Mouse (Mus musculus) lung, adult 2 months (tissue): ENCODE data around the gene Grhl3. TPM values are rescaled to one million over a fixed set of nuclear protein-coding genes. Genes with fewer than 3 reads are reported as not detected.

Experiments used
- DNase-seq: peaks from one replicate; pipeline ENCODE4 v3.0.0; 2022
- H3K4me1 ChIP-seq: fragments of 200-500 bp; 2 replicates; pipeline ENCODE4 v1.6.1; 2011; ENCODE audit warnings: low read length; ENCODE audit not compliant: control insufficient read depth, insufficient read depth
- H3K4me3 ChIP-seq: fragments of 200-500 bp; replicated peaks from 2 replicates; pipeline ENCODE3; 2011; ENCODE audit warnings: low read depth, mild to moderate bottlenecking, control low read depth, low read length; ENCODE audit errors: extremely low read depth
- CTCF ChIP-seq: fragments of 200-500 bp; IDR thresholded peaks from 2 replicates; pipeline ENCODE4 v1.5.1; 2011; ENCODE audit warnings: mild to moderate bottlenecking, low read length, control low read depth; ENCODE audit not compliant: insufficient read depth
- POLR2A ChIP-seq: fragments of 200-500 bp; IDR thresholded peaks from 2 replicates; pipeline ENCODE4 v1.6.1; 2011; ENCODE audit warnings: low read depth, mild to moderate bottlenecking, control low read depth, low read length, borderline replicate concordance; ENCODE audit errors: extremely low read depth
- WGBS: fragments of 180-500 bp; shearing (Covaris S2); methylation state at CpG from one replicate; pipeline ENCODE4 v1.1.7; 2018; 5-methylcytosine and 5-hydroxymethylcytosine counted together
- polyA plus RNA-seq: library from polyadenylated mRNA; depleted of rRNA; stranded (reverse); fragments of >200 nt; gene quantifications from 2 replicates; pipeline ENCODE4 v1.2.3, GENCODE M21; 2012

The Grhl3 gene
- polyA plus RNA-seq, 1 experiment = 6.3 TPM

DNA sequence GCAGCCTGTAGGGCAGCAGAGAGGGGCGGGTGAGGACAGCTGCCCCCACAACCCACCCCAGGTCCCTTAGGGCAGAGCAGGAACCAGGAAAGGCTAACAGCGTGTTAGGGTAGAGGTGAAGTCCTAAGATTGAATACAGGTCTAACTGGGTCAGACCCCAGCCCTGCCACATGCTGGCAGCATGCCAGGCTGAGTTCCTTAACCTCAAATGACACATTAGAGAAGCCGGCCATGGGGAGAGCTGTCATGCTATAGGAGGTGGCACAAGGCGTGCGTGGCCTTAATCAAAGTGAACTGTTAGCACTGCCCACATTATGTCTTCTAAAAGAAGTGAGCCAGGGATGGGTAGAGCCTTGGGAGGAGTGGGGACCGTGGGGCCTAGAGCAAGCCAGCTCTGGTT lies 24.1 kb downstream of the Grhl3 start:
- DNase-seq = no peak
- no peak for TF ChIP-seq POLR2A
- TF ChIP-seq CTCF = no peak
- no peak overlapping the region for H3K4me3 ChIP-seq
- H3K4me1 ChIP-seq = 0 out of 2 replicates have a peak, but pooled peaks cover 6% of the 10 kb centered on the region
- 80% methylated on average over 6 of the region's 6 CpGs for WGBS

DNA sequence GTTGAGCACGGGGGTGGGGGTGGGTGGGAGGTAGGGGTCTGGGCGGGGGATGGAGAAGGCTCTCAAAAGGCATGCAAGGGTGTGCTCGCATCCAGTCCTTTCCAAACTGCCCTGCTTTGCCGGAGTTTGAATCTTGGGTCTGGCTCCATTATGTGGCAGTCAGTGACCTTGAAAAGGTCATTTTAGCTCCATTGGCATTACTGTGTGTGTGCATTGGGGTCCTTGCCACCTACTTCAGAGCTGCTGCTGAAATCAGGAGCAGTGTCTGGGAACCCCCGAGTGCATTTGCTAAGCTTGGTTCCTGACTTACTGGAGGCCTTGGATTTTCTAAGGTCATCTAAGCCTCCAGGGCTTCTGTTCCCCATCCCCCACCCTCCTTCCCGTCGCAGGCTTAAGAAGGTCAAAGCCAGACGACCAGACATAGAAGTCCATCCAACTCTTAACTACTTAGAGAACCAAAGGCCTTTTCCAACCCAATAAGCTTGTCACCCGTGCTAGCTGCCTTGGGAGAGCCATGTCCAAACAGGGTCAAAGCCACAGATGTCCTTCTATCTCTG lies 24.8 kb downstream of the Grhl3 start:
- no peak for DNase-seq
- TF ChIP-seq CTCF = no peak
- TF ChIP-seq POLR2A = no peak
- Histone ChIP-seq H3K4me1 (0 out of 2 replicates have a peak, but pooled peaks cover 6% of the 10 kb centered on the region), H3K4me3 (no peak overlapping the region)
- WGBS = 62% methylated on average over 9 of the region's 9 CpGs

DNA sequence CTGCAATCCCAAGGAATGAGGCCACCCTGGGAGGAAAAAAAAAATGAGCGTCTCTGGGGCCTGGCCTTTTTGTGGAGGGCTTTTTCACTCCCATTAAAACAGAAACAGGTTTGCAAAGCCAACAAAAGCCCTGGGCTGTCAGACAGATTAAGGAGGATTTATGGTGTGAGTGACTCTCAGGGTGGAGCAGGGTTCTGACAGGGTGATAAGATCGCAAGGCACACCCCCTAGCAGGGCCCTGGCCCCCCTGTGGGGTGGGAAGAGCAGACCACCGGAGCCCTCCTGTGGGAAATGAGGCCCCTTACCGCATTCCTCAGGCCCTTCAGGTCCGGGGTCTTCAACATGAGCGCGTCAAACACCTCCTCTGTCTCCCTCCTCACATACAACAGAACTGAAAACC lies 25.3 kb downstream of the Grhl3 start:
- Histone ChIP-seq H3K4me1 (0 out of 2 replicates have a peak, but pooled peaks cover 6% of the 10 kb centered on the region), H3K4me3 (no peak overlapping the region)
- 51% methylated on average over 7 of the region's 7 CpGs for WGBS
- TF ChIP-seq POLR2A (no peak), CTCF (no peak)
- DNase-seq = no peak

DNA sequence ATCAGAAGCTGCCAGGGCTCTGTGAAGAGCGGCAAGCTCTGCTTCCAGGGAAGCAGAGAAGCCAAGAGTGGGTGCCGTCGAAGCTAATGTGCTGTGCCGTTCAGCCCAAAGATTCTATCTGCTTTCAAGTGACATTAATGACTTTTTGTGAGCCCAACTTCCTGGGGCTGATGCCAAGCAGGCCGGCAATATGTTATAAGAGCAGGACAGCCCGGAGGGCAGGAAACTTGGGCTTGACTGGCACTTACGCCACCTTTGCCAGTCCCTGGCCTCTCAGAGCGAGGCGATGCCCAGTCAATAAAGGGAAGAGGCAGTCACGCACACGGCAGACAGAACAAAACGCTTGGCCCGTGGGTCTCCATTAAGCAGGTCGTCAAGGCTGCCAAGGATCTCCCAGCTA lies 25.9 kb downstream of the Grhl3 start:
- DNase-seq = peak; percentile 39
- H3K4me3 ChIP-seq = no peak overlapping the region
- TF ChIP-seq CTCF = no peak
- no peak for TF ChIP-seq POLR2A
- WGBS = 28% methylated on average over 14 of the region's 14 CpGs
- 0 out of 2 replicates have a peak, but pooled peaks cover 6% of the 10 kb centered on the region for H3K4me1 ChIP-seq

DNA sequence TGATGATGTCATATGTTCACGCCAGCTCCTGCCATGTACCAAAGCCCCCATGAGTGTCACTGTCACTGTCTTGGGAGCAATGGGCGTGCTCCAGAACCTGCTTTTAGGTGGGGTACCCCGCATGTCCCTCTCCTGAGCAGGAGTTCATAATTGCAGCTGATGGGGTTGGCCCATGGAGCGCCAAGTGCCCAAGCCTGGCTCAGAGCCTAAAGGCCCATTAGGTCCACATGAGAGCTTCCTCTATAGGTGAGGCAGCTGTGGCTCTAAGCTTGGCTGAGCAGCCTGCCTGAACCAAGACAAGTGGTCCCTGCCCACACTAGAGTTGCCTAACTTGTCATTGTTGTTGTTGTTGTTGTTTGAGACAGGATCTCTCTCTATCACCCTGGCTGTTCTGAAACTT lies 26.6 kb downstream of the Grhl3 start:
- no peak overlapping the region for H3K4me3 ChIP-seq
- H3K4me1 ChIP-seq = 0 out of 2 replicates have a peak, but pooled peaks cover 6% of the 10 kb centered on the region
- TF ChIP-seq CTCF = no peak
- no peak for TF ChIP-seq POLR2A
- DNase-seq = peak; percentile 33
- 82% methylated on average over 4 of the region's 4 CpGs for WGBS

DNA sequence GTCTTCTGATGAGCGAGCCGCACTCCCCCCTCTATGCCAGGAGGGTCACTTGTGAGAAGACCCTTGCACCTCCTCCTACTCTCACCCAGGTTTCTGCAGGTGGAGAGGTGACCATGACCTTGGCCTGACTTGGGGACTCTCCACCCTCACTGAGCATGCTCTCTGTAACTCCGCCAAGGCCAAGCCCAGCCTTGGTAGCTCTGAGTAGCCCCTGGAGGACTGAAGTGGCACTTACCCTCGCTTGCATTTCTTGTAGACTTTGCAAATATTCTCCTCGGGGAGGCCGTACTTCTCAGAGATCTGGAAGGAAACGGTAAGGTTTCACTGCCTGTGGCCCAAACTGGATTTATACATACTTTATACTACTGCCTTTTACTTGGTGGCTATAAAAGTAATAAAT lies 27.4 kb downstream of the Grhl3 start:
- TF ChIP-seq POLR2A (no peak), CTCF (no peak)
- 66% methylated on average over 7 of the region's 7 CpGs for WGBS
- H3K4me1 ChIP-seq = 0 out of 2 replicates have a peak, but pooled peaks cover 6% of the 10 kb centered on the region
- H3K4me3 ChIP-seq = no peak overlapping the region
- peak; percentile 63 for DNase-seq

DNA sequence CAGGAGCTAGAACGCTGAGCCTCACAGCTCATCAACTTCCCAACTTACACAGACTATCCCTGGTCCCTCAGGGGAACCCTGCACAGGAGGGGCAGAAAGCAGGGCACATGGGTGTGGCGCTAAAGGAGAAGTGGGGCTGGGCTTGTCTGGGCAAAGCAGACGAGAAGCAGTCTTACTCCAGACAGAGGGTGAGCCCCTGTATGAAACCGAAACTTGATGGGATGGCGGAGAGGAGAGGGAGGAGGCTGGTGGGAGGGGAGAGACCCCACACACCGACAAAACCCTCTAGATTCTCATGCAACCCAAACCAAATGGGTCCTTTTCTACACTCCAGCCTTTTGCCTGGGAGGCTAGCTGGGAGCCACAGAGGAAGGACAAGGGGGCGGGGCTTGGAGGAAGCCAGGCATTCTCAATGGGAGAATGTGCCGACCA lies 28.3 kb downstream of the Grhl3 start:
- DNase-seq = peak; percentile 30
- TF ChIP-seq POLR2A = no peak
- TF ChIP-seq CTCF = no peak
- 7% methylated on average over 8 of the region's 8 CpGs for WGBS
- Histone ChIP-seq H3K4me3 (peak overlapping the region; percentile 42), H3K4me1 (0 out of 2 replicates have a peak, but pooled peaks cover 6% of the 10 kb centered on the region)

DNA sequence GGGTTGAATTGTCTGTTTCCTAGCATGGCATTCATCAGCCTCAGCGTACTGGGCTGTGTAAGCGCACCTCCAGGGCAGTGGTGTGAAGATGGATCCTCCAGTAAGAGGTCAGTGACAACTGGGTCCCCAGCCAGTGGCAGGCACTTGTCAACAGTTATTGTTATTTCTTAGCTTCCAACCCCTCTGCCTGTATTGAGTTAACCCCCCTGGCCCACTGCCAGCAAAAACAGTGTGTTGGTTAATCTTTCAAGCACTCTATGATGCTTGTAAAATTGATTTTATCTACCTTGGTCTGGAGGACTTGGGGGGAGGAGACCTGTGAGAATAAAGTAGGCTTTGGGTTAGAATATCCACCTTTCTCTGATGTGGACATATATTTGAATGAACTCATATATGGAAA lies 29.1 kb downstream of the Grhl3 start:
- Histone ChIP-seq H3K4me1 (0 out of 2 replicates have a peak, but pooled peaks cover 6% of the 10 kb centered on the region), H3K4me3 (no peak overlapping the region)
- 89% methylated on average over 2 of the region's 2 CpGs for WGBS
- TF ChIP-seq POLR2A (no peak), CTCF (no peak)
- DNase-seq = no peak

DNA sequence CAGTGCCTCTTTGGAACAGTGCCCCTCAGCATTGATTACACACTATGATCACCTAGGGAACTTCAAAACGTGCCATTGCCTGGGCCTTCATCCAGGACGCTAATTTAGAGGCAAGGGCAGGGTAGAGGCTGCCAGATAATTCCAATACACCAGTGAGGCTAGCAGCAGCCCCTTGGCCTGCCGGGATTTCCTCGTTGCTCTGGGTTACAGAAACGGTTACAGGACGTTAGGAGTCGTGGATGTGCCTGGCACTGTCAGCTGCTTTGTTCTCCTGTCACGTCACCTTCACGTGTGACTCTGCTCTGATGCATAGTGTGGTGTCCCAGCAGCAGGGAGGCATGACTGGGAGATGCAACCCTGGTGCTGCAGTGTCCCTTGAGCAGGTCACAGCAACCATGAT lies 33.4 kb downstream of the Grhl3 start:
- 61% methylated on average over 9 of the region's 9 CpGs for whole genome bisulfite sequencing
- no peaks in the 10 kb centered on the region for H3K4me1 ChIP-seq
- TF ChIP-seq POLR2A (no peak), CTCF (no peak)
- no peak for DNase-seq
- H3K4me3 ChIP-seq = no peak overlapping the region

DNA sequence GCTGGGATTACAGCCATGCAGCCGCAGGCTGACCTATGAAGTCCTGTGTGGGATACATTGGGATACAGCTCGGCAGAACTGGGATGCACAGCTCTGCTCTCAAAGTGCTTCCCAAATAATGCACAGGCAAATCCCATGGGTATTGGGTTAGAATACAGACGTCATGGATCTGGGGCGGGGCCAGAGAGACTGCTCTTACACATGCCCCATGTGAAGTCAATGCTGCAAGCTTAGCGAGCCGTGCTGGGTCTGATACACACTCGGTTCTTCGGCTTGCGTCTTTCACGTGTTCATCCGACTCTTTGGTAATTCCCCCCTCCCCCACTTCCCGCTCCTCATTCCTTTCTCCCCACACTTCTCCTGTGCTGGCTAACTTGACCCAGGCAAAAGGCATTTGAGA lies 34.4 kb downstream of the Grhl3 start:
- Histone ChIP-seq H3K4me1 (no peaks in the 10 kb centered on the region), H3K4me3 (no peak overlapping the region)
- no peak for TF ChIP-seq POLR2A
- TF ChIP-seq CTCF = no peak
- 84% methylated on average over 12 of the region's 12 CpGs for WGBS
- no peak for DNase-seq
